Mouse (Mus musculus) brain, embryonic 18.5 days (tissue): ENCODE measurements around the gene Acaca.
A peak's percentile ranks its signal among the peaks of the same experiment; 100 is the strongest.

Experiments
- DNase-seq: peaks from one replicate; pipeline ENCODE4 v3.0.0-alpha.2; 2012; ENCODE audit warnings: low read depth, low spot score

Acaca gene

GRCm38 (mm10) chr11:84128943-84129798, at the start of gene Acaca, which contains the start of gene Tada2a:
TSS of gene Acaca (plus strand) at chr11:84129672.
TSS of gene Tada2a (minus strand) at chr11:84129600.
- peak; percentile 64 for DNase-seq

DNA sequence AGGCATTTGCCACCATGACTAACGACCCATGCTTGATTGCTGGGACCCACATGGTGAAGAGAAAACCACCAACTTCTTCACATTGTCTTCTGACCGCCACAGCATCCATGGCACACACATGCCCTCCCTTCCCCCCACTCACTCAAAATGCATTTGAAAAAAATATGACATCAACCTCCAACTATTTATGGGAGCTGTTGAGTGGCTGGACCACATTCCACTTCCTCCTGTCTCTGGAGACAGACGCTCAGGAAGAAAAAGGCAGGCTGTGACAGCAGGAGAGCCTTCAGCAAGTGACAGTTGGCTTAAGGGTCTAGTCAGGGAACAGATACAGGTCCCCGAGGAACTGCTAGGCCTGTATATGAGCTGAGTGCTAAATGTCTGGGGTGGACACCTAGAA, 49.6 kb upstream of the Acaca start:
- no peak for DNase-seq

DNA sequence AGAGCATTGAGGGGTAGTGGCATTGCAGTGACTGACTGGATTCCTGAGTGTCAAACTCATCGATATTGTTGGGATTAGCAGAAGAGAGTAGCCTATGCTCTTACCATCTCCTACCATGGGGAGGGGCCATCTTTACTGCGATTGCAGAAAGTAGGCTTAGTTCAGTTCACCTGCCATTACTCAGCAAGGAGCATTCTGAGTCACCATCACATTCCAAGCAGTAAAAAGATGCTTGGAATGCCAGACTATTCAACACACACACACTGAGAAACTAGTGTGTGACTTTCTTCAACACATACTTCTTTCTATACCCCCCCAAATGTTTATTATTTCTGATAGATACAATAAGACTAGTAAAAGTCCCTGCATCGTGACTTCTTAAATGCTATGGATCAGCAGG, 49.1 kb upstream of the Acaca start:
- no peak for DNase-seq

DNA sequence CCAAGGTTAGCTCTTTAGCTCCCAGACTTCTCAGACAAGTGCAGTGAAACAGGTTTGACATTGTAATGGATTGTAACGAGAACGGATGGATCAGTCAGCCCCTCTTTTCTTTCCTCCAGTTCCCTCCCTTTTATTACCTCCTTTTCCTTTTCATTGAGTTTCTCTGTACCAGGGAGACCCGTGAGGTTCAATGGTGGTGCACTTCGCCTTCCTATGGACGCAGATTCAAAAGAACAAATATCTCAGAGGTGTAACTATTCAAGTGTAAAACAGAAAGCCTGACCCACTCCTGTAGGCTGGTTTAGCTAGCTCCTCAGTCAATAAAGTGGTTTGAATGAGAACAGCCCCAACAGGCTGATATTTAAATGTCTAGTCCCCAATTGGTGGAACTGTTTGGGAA, 47.6 kb upstream of the Acaca start:
- DNase-seq: no peak

DNA sequence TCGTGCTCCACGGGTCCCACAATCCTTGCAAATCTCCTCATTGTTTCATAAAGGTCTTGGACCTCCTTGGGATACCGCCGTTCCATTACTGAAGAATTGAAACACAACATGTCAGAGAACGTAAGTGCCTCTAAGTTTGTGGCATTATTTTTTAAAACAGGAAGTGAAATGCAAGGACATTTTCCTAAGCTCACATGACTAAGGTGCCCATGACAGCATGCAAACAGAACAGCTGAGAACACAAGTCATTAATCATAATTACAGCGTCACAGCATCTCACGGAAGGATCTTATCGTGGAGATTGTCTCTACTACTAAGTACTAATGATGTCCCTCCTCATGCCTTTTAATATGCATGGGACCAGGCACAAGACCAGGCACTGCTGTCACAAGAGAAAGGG, 38.9 kb upstream of the Acaca start:
- no peak for DNase-seq

- DNase-seq: no peak
Measured at GRCm38 (mm10) chr11:84095084-84095483, 34.4 kb upstream of the Acaca start.

GRCm38 (mm10) chr11:84097251-84097998, 32.0 kb upstream of the Acaca start:
- DNase-seq: no peak

GRCm38 (mm10) chr11:84101182-84101581, 28.3 kb upstream of the Acaca start:
- no peak for DNase-seq

DNA sequence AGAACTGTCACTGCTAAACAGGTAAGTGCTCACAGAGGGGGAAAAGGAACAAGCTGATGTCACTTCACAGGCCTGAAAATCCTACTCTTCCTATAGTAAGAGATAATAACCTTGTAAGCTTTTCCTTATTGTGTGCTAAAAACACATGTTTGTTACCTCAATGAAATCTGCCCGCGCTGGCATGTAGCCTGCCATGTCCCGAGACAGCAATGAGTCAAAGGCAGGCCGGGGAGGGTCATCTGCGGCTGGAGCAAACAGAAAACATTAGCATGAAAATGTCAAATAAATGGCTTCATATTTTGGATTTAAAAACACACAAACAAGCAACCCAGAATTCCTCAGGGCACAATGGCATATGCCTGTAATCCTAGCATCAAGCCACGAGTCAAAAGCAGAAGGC, 25.4 kb upstream of the Acaca start:
- DNase-seq: no peak

- DNase-seq: no peak
Measured at GRCm38 (mm10) chr11:84107137-84107536, 22.3 kb upstream of the Acaca start.

DNA sequence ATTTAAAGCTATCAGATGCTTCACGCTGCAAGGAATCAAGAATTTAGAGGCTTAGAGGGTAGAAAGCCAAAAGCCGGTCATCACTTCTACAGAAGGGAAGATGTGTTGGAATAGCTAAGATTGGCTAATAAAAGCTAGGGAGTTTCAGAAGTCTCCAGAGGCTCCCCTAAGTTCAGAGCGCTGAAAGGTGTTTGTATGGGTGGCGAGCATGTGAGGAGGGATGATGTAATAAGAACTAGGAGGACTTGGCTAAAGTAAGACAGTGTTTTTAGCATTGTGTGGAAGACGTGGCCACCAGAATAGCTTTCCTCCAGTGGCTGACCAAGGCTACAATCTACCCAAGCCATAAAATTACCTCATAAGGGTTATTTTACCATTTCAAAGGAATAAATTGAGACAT, 15.8 kb upstream of the Acaca start:
- no peak for DNase-seq

GRCm38 (mm10) chr11:84115646-84116045, 13.8 kb upstream of the Acaca start:
- DNase-seq: no peak

DNA sequence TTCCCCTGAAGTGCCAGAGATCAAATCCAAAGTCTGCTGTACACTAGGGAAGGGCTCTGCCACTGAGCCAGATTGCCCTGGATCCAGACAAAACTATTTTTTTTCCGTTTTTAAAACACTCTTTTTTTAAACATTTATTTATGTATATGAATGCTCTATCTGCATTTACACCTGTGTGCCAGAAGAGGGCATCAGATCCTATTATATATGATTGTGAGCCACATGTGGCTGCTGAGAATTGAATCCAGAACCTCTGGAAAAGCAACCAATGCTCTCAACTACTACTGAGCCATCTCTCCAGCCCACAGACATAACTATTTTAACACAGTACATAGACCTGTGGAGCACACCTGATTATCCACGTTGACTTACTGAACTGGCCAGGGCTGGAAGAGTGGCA, 13.3 kb upstream of the Acaca start:
- DNase-seq: no peak

GRCm38 (mm10) chr11:84117431-84117830, 12.0 kb upstream of the Acaca start:
- DNase-seq: no peak

- no peak for DNase-seq
Measured at GRCm38 (mm10) chr11:84121051-84121956, 8.2 kb upstream of the Acaca start.

DNA sequence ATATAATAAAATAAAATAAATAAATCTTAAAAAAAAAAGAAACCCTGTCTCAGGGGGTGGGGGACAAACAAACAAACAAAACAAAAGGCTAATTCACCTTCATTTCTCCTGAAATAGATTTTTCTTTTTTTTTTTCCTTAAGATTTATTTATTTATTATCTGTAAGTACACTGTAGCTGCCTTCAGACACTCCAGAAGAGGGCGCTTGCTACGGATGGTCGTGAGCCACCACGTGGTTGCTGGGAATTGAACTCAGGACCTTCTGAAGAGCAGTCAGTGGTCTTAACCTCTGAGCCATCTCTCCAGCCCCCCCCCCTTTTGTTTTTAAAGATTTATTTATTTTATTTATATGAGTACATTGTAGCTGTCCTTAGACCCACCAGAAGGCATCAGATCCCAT, 1.5 kb upstream of the Acaca start:
- no peak for DNase-seq

DNA sequence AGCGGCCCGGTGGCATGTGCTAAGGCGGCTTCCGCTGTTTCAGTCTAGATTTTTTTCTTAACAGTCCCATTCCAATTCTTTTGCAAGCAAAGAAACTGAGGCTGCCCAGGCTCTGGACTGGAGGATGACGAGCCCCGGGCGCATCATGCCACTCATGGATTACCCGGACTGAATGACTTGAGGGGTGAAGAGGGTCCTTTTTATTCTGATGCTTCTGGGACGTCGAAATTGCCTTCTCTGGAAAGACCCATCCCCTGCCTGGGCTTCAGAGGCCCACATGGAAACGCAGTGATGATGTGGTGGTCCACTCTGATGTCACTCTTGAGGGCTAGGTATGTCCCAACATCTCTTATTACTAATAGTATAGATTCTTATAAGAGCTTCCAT, 320 bp downstream of the Acaca start:
- no peak for DNase-seq

DNA sequence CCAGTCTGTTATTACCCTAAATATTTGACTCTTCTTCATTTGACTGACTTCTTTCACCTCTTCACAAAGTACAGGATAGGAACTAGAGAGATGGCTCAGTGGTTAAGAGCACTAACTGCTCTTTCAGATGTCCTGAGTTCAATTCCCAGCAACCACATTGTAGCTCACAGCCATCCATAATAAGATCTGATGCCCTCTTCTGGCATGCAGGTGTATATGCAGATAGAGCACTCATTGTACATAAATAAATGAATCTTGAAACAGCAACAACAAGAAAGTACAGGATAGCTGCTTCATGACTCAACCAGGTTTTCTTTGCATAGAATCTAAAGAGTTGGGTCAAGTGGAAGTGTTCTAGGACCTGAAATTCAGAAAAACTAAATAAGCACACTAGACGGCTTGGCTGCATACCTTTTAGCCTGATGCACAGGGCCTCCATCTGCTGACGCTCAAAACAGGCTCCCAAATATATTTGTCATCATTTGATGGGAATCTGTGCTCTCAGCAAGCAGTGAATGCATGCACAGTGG, 4.9 kb downstream of the Acaca start:
- DNase-seq: no peak

GRCm38 (mm10) chr11:84136453-84136852, 7.0 kb downstream of the Acaca start:
- no peak for DNase-seq

- DNase-seq: no peak
Measured at GRCm38 (mm10) chr11:84141752-84142151, 12.3 kb downstream of the Acaca start.

DNA sequence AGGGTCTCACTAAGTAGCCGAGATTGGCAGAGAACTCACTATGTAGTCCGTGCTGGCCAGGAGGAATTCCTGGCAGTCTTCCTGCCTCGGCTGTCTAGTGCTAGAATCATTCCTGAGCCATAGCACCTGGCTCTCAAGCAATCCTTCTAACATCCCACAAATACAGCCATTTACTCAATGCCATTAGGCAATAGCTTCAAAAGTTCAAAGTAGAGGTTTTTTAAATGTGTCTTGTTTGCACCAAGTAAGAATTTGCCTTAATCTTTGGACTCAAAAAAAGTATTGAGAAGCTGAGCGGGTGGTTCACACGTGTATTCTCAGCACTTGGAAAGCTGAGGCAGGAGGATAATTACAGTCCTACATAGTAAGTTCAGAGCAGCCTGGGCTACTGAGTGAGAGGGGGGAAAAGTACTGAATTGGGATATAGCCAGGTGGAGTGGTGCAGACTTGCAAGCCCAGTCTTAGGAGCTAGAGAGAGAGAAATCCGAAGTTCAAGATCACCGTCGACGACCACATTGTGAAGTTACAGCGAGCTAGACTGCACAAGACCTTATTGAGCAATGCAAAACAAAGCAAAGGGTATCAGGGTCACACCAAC, 15.8 kb downstream of the Acaca start:
- no peak for DNase-seq
